Mouse (Mus musculus) lung, postnatal 0 days (tissue): ENCODE results near the gene Nkd1.

Experiments
- CTCF ChIP-seq: IDR thresholded peaks from 2 replicates; pipeline ENCODE4 v1.5.1; 2016; ENCODE audit warnings: antibody characterized with exemption, mild to moderate bottlenecking
- EP300 ChIP-seq: IDR thresholded peaks from 2 replicates; pipeline ENCODE4 v1.6.1; 2016; ENCODE audit warnings: antibody characterized with exemption, mild to moderate bottlenecking, control low read depth

- TF ChIP-seq CTCF: peak; percentile 56
- TF ChIP-seq EP300: no peak
Measured at GRCm38 (mm10) chr8:88529798-88530197, 8.6 kb downstream of the Nkd1 start.
